Mouse (Mus musculus) layer of hippocampus, adult 2 months (tissue): Measurements from ENCODE around the gene Prpsap1. TPM values are rescaled to one million over a fixed set of nuclear protein-coding genes. Genes with fewer than 3 reads are reported as not detected.

ENCODE experiments used
- DNase-seq, 2 experiments: peaks; one replicate each; pipeline ENCODE4 v3.0.0; 2022; ENCODE audit warnings: low spot score in 2 of 2
- H3K27ac ChIP-seq: fragments of 200-600 bp; 2 replicates; pipeline ENCODE4 v1.8.1; 2022
- H3K4me3 ChIP-seq: fragments of 200-600 bp; 2 replicates; pipeline ENCODE4 v1.8.1; 2022; ENCODE audit warnings: mild to moderate bottlenecking
- CTCF ChIP-seq: fragments of 200-600 bp; conservative IDR thresholded peaks from 2 replicates; pipeline ENCODE4 v1.8.1; 2022; ENCODE audit warnings: antibody characterized with exemption, mild to moderate bottlenecking, moderate library complexity
- long read RNA-seq, 2 experiments: library from polyadenylated mRNA; stranded (forward); transcript quantifications; one replicate each; pipeline ENCODE4 v2.0.0; 2021; ENCODE audit warnings: borderline mapping rate in 2 of 2
- total RNA-seq, 2 experiments: library from RNA; stranded (reverse); gene quantifications; 2 replicates each; pipeline ENCODE4 v1.2.3; 2021

Prpsap1 gene
- total RNA-seq = 10 to 100 TPM; 84.2 to 98.5 TPM
- long read RNA-seq, experiment 1, transcript Prpsap1-201 (10 exons, 1,841 nt) = major isoform, 35 of 53 reads
- long read RNA-seq, experiment 1, partial matches to known transcripts = 4 of 53 reads
- long read RNA-seq, experiment 1, other reads (novel, unspliced or antisense) = 9 of 53 reads
- long read RNA-seq, experiment 2, transcript Prpsap1-201 (10 exons, 1,841 nt) = major isoform, 80 of 101 reads
- long read RNA-seq, experiment 2, partial matches to known transcripts = 1 of 101 reads
- long read RNA-seq, experiment 2, other reads (novel, unspliced or antisense) = 10 of 101 reads

GRCm38 (mm10) chr11:116493795-116494252 is at the start of gene Prpsap1:
TSS of gene Prpsap1 (minus strand) at chr11:116494202.
- Histone ChIP-seq H3K27ac (peak within 1 kb of the TSS; percentile 43; the same call in 1 of the 2 replicates), H3K4me3 (no peak within 1 kb of the TSS)
- DNase-seq = no peak
- peak; percentile 79 for TF ChIP-seq CTCF

- Histone ChIP-seq H3K27ac (no peak overlapping the region), H3K4me3 (no peak overlapping the region)
- TF ChIP-seq CTCF = peak; percentile 84
- DNase-seq = peak in 1 of 2 experiments; percentile 47
Observed at GRCm38 (mm10) chr11:116543110-116543509, 49.1 kb upstream of the Prpsap1 start.

GRCm38 (mm10) chr11:116541183-116541582 is 47.2 kb upstream of the Prpsap1 start:
- TF ChIP-seq CTCF = no peak
- DNase-seq = no peak
- no peak overlapping the region for H3K27ac ChIP-seq
- H3K4me3 ChIP-seq = no peak overlapping the region

GRCm38 (mm10) chr11:116538142-116538735 is 44.2 kb upstream of the Prpsap1 start:
- DNase-seq = no peak
- no peak overlapping the region for H3K4me3 ChIP-seq
- no peak for TF ChIP-seq CTCF
- no peak overlapping the region for H3K27ac ChIP-seq

- H3K4me3 ChIP-seq = no peak overlapping the region
- no peak overlapping the region for H3K27ac ChIP-seq
- DNase-seq = no peak
- TF ChIP-seq CTCF = no peak
Observed at GRCm38 (mm10) chr11:116537388-116537787, 43.4 kb upstream of the Prpsap1 start.

GRCm38 (mm10) chr11:116536685-116537084 is 42.7 kb upstream of the Prpsap1 start:
- DNase-seq = no peak
- no peak overlapping the region for H3K4me3 ChIP-seq
- TF ChIP-seq CTCF = no peak
- no peak overlapping the region for H3K27ac ChIP-seq

GRCm38 (mm10) chr11:116534154-116534865 is 40.3 kb upstream of the Prpsap1 start:
- TF ChIP-seq CTCF = peak; percentile 87

GRCm38 (mm10) chr11:116533341-116534153 is 39.5 kb upstream of the Prpsap1 start:
- no peak for DNase-seq

More at GRCm38 (mm10) chr11:116534154-116534865, 40.3 kb upstream of the Prpsap1 start:
- no peak overlapping the region for H3K27ac ChIP-seq
- DNase-seq = peak; percentile 65 to 76
- H3K4me3 ChIP-seq = peak overlapping the region; percentile 55

GRCm38 (mm10) chr11:116532810-116533338 is 38.9 kb upstream of the Prpsap1 start:
- Histone ChIP-seq H3K27ac (no peak overlapping the region), H3K4me3 (peak overlapping the region; percentile 55)
- DNase-seq = no peak
- TF ChIP-seq CTCF = peak; percentile 29; the same call in 1 of the 2 replicates

More at GRCm38 (mm10) chr11:116533341-116534153, 39.5 kb upstream of the Prpsap1 start:
- Histone ChIP-seq H3K4me3 (peak overlapping the region; percentile 55), H3K27ac (no peak overlapping the region)
- TF ChIP-seq CTCF = no peak

- no peak for TF ChIP-seq CTCF
- no peak overlapping the region for H3K27ac ChIP-seq
- H3K4me3 ChIP-seq = peak overlapping the region; percentile 55
- no peak for DNase-seq
Observed at GRCm38 (mm10) chr11:116532262-116532809, 38.3 kb upstream of the Prpsap1 start.

- Histone ChIP-seq H3K4me3 (peak overlapping the region; percentile 55), H3K27ac (no peak overlapping the region)
- TF ChIP-seq CTCF = no peak
- DNase-seq = no peak
Observed at GRCm38 (mm10) chr11:116531371-116532191, 37.6 kb upstream of the Prpsap1 start.
